Mouse (Mus musculus) monocyte, adult 5-6 weeks (primary cell): ENCODE results near the gene Usp9x. TPM values are rescaled to one million over a fixed set of nuclear protein-coding genes. Genes with fewer than 3 reads are reported as not detected.
A peak's percentile ranks its signal among the peaks of the same experiment; 100 is the strongest.

ENCODE experiments used
- ATAC-seq: fragments of 153-309, 156-312 bp; replicated peaks from 2 replicates; pipeline ENCODE4 v1.8.0; 2017; ENCODE audit warnings: mild to moderate bottlenecking; ENCODE audit not compliant: low TSS enrichment, insufficient number of reproducible peaks, severe bottlenecking, poor library complexity, low FRiP score
- total RNA-seq: library from RNA; stranded (forward); fragments of 200-1000, 200-491, 200-594 nt; gene quantifications from 3 replicates; pipeline ENCODE4 v1.2.3, GENCODE M21; 2017

Usp9x gene
- 131 to 149 TPM (median 135 TPM) in 3 replicates for total RNA-seq

- peak; percentile 88 for ATAC-seq
These were observed at the start of gene Usp9x for GRCm38 (mm10) chrX:13071241-13071775. TSS of gene Usp9x (plus strand) at chrX:13071498.

GRCm38 (mm10) chrX:13022547-13023310 is 48.6 kb upstream of the Usp9x start:
- no peak for ATAC-seq

- no peak for ATAC-seq
These were observed 46.6 kb upstream of the Usp9x start for GRCm38 (mm10) chrX:13024539-13025202.

GRCm38 (mm10) chrX:13025286-13025685 is 46.0 kb upstream of the Usp9x start:
- no peak for ATAC-seq

GRCm38 (mm10) chrX:13028156-13028555 is 43.1 kb upstream of the Usp9x start:
- ATAC-seq = no peak

- ATAC-seq = no peak
These were observed 41.3 kb upstream of the Usp9x start for GRCm38 (mm10) chrX:13029996-13030395.

GRCm38 (mm10) chrX:13037085-13037484 is 34.2 kb upstream of the Usp9x start:
- no peak for ATAC-seq

GRCm38 (mm10) chrX:13039211-13039610 is 32.1 kb upstream of the Usp9x start:
- ATAC-seq = no peak

GRCm38 (mm10) chrX:13040391-13040790 is 30.9 kb upstream of the Usp9x start:
- no peak for ATAC-seq

GRCm38 (mm10) chrX:13041630-13042129 is 29.6 kb upstream of the Usp9x start:
- peak; percentile 100 for ATAC-seq

GRCm38 (mm10) chrX:13043780-13044179 is 27.5 kb upstream of the Usp9x start:
- no peak for ATAC-seq

GRCm38 (mm10) chrX:13044666-13045065 is 26.6 kb upstream of the Usp9x start:
- no peak for ATAC-seq

GRCm38 (mm10) chrX:13046893-13047435 is 24.3 kb upstream of the Usp9x start:
- ATAC-seq = no peak

- no peak for ATAC-seq
These were observed 23.5 kb upstream of the Usp9x start for GRCm38 (mm10) chrX:13047631-13048345.

GRCm38 (mm10) chrX:13054612-13055011 is 16.7 kb upstream of the Usp9x start:
- ATAC-seq = no peak

GRCm38 (mm10) chrX:13061961-13062360 is 9.3 kb upstream of the Usp9x start:
- ATAC-seq = no peak

- ATAC-seq = no peak
These were observed 6.9 kb upstream of the Usp9x start for GRCm38 (mm10) chrX:13064273-13064925.

- ATAC-seq = no peak
These were observed 1.1 kb upstream of the Usp9x start for GRCm38 (mm10) chrX:13070206-13070572.
